In genomic region chr5:120522649-120523048, GRCm38 (mm10) we compare ENCODE assay signal across 9 mouse cellular contexts. TPM values are rescaled to one million over a fixed set of nuclear protein-coding genes. Genes with fewer than 3 reads are reported as not detected.
DNase-seq lines count a peak whose midpoint lies in the region; ATAC-seq and TF ChIP-seq lines count a peak whose summit lies in the region.
"Had no signal": no experiment of that assay in that cellular context is flagged by ENCODE, and none has a peak within 500 bp of the region (broad histone marks: within the 10 kb centered on the region; RNA-seq: fewer than 3 reads in every experiment).

No protein-coding gene starts in this region.

- no peak overlapping the region for H3K27ac ChIP-seq in embryonic facial prominence, embryonic 10.5 days (replicated peaks)
- no peak overlapping the region for H3K27ac ChIP-seq in forebrain, embryonic 15.5 days (replicated peaks)

- TF ChIP-seq CTCF in E14TG2a.4 (conservative IDR thresholded peaks at IDR 0.05; ENCODE audit: low read length), result peak; percentile 80

- ATAC-seq in forebrain, embryonic 15.5 days (replicated peaks), result no peak

- peak; percentile 49 to 58 for DNase-seq in heart, postnatal 14 days
- DNase-seq in heart, adult 9 months (ENCODE audit: low spot score in 2 of 2), result no peak
- peak; percentile 44 for DNase-seq in embryonic facial prominence, embryonic 10.5 days (ENCODE audit: low spot score)
- peak; percentile 34 to 42 for DNase-seq in natural killer cell, adult 2 months (ENCODE audit: low spot score in 2 of 2)
- no peak for DNase-seq in embryo, embryonic 10.5 days (ENCODE audit: low spot score)
- no peak for DNase-seq in heart, adult 11 months

- no peaks in the 10 kb centered on the region for H3K27me3 ChIP-seq in E14TG2a.4 (ENCODE audit: insufficient read depth, low read length)
- H3K27me3 ChIP-seq in embryonic facial prominence, embryonic 10.5 days (replicated peaks; ENCODE audit: low read depth, poor library complexity, severe bottlenecking), result no peaks in the 10 kb centered on the region
- H3K27me3 ChIP-seq in forebrain, embryonic 15.5 days, result no peaks in the 10 kb centered on the region

- H3K9ac ChIP-seq in forebrain, embryonic 15.5 days (replicated peaks), result no peak overlapping the region

- 78% methylated on average over 3 of the region's 3 CpGs for WGBS in embryonic facial prominence, embryonic 10.5 days
- 74% methylated on average over 3 of the region's 3 CpGs for WGBS in forebrain, embryonic 15.5 days

- peaks cover 61% of the 10 kb centered on the region for H3K4me1 ChIP-seq in E14TG2a.4 (replicated peaks; ENCODE audit: low read depth, low read length)
- peaks cover 14% of the 10 kb centered on the region for H3K4me1 ChIP-seq in embryonic facial prominence, embryonic 10.5 days
- no peaks in the 10 kb centered on the region for H3K4me1 ChIP-seq in forebrain, embryonic 15.5 days

- intact Hi-C loops in heart, postnatal 14 days (cut with DNase I), result loop anchor here (5.0 kb wide), 1 partner anchor 85 kb away; no protein-coding TSS in a partner anchor

- H3K36me3 ChIP-seq in E14TG2a.4 (ENCODE audit: insufficient read depth, low read length), result peaks cover 65% of the 10 kb centered on the region
- H3K36me3 ChIP-seq in embryonic facial prominence, embryonic 10.5 days (replicated peaks), result no peaks in the 10 kb centered on the region
- no peaks in the 10 kb centered on the region for H3K36me3 ChIP-seq in forebrain, embryonic 15.5 days

- no peak overlapping the region for H3K4me3 ChIP-seq in E14TG2a.4 (replicated peaks; ENCODE audit: low read length)
- no peak overlapping the region for H3K4me3 ChIP-seq in embryonic facial prominence, embryonic 10.5 days
- H3K4me3 ChIP-seq in forebrain, embryonic 15.5 days, result no peak overlapping the region

- H3K4me2 ChIP-seq in forebrain, embryonic 15.5 days (replicated peaks), result no peak overlapping the region

- H3K9me3 ChIP-seq in E14TG2a.4 (ENCODE audit: low read length), result no peaks in the 10 kb centered on the region
- no peaks in the 10 kb centered on the region for H3K9me3 ChIP-seq in embryonic facial prominence, embryonic 10.5 days
- no peaks in the 10 kb centered on the region for H3K9me3 ChIP-seq in forebrain, embryonic 15.5 days

RNA-seq across cellular contexts. Expression of gene Slc8b1, which starts 11.7 kb away (rescaled TPM):
- 10 to 100 TPM in 1 of 2 experiments, 1 to 10 TPM in 1; 8.7 to 16.4 TPM for total RNA-seq in heart, postnatal 14 days (2021)
- 4.1 and 5.2 TPM in 2 replicates for polyA plus RNA-seq in embryonic facial prominence, embryonic 10.5 days (2016; fragmentation: Nextera tagmentation; extraction: Ambion mirVana)
- 2.2 and 2.4 TPM in 2 replicates for polyA plus RNA-seq in forebrain, embryonic 15.5 days (2015; fragmentation: Nextera tagmentation; extraction: Ambion mirVana)

RNA-seq across cellular contexts. Expression of gene Plbd2, which starts 19.2 kb away (rescaled TPM):
- total RNA-seq in heart, postnatal 14 days (2021), result 10 to 100 TPM; 37.5 to 42.2 TPM
- 35.5 and 37.8 TPM in 2 replicates for polyA plus RNA-seq in embryonic facial prominence, embryonic 10.5 days (2016; fragmentation: Nextera tagmentation; extraction: Ambion mirVana)
- polyA plus RNA-seq in forebrain, embryonic 15.5 days (2015; fragmentation: Nextera tagmentation; extraction: Ambion mirVana), result 24.0 and 25.6 TPM in 2 replicates

RNA-seq across cellular contexts. Expression of gene Sds, which starts 46.3 kb away (rescaled TPM):
- total RNA-seq in heart, postnatal 14 days (2021), result not detected
- not detected in 2 replicates for polyA plus RNA-seq in embryonic facial prominence, embryonic 10.5 days (2016; fragmentation: Nextera tagmentation; extraction: Ambion mirVana)
- polyA plus RNA-seq in forebrain, embryonic 15.5 days (2015; fragmentation: Nextera tagmentation; extraction: Ambion mirVana), result not detected in 2 replicates
- total RNA-seq: adrenal gland, adult 18-20 months had no signal

RNA-seq across cellular contexts. Expression of gene Sdsl, which starts 50.0 kb away (rescaled TPM):
- 10 to 100 TPM in 1 of 2 experiments, 1 to 10 TPM in 1; 8.7 to 10.9 TPM for total RNA-seq in heart, postnatal 14 days (2021)
- polyA plus RNA-seq in embryonic facial prominence, embryonic 10.5 days (2016; fragmentation: Nextera tagmentation; extraction: Ambion mirVana), result 6.2 and 7.1 TPM in 2 replicates
- 2.3 and 2.6 TPM in 2 replicates for polyA plus RNA-seq in forebrain, embryonic 15.5 days (2015; fragmentation: Nextera tagmentation; extraction: Ambion mirVana)

Comparison
In these comparisons a context has a peak if more than half of its experiments do, and no peak if none do; other contexts are left out.
1. DNase-seq: peak in heart, postnatal 14 days (2 of 2), embryonic facial prominence, embryonic 10.5 days (single experiment) and natural killer cell, adult 2 months (2 of 2); none in heart, adult 9 months (0 of 2), embryo, embryonic 10.5 days (single experiment) and heart, adult 11 months (single experiment).